Comparison of ENCODE assay signal across 8 mouse cellular contexts in the genomic region with DNA sequence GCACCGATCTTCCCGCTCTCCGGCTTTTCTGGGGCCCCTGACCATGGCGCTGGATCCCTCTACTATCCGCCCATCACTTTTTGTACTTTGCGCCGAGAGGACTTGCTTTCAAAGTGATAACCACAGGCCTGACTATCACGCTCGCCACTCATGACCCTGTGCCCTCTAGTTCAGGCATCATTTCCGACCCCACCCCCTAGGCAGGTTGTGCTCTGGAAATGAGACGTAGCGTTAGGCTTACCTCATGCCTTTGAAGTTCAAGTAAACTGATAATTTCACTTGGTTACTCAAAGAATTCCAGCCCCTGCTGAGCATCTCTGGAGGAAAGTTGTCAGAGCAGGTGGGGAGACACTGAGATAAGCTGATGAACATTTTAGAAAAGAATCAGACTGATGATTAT. TPM values are rescaled to one million over a fixed set of nuclear protein-coding genes. Genes with fewer than 3 reads are reported as not detected.
A peak's percentile ranks its signal among the peaks of the same experiment; 100 is the strongest.
DNase-seq lines count a peak whose midpoint lies in the region; ATAC-seq and TF ChIP-seq lines count a peak whose summit lies in the region.

No protein-coding gene starts in this region.

- TF ChIP-seq POLR2A in ES-Bruce4 (IDR thresholded peaks at IDR 0.05; ENCODE audit: insufficient read depth, low read length), result no peak

- no peaks in the 10 kb centered on the region for H3K27me3 ChIP-seq in ES-Bruce4 (ENCODE audit: control insufficient read depth, insufficient read depth, low read length, poor library complexity, severe bottlenecking)
- no peaks in the 10 kb centered on the region for H3K27me3 ChIP-seq in forebrain, embryonic 15.5 days
- H3K27me3 ChIP-seq in midbrain, embryonic 12.5 days, result peaks cover 7% of the 10 kb centered on the region; the same call in 1 of the 2 replicates

- ATAC-seq in forebrain, embryonic 15.5 days (replicated peaks), result no peak
- no peak for ATAC-seq in midbrain, embryonic 12.5 days (ENCODE audit: low FRiP score, low read depth)

- H3K27ac ChIP-seq in ES-Bruce4 (ENCODE audit: insufficient read depth, low read length), result no peak overlapping the region
- H3K27ac ChIP-seq in forebrain, embryonic 15.5 days (replicated peaks), result no peak overlapping the region
- no peak overlapping the region for H3K27ac ChIP-seq in midbrain, embryonic 12.5 days (replicated peaks)

- H3K4me1 ChIP-seq in ES-Bruce4 (ENCODE audit: control insufficient read depth, insufficient read depth, low read length), result no peaks in the 10 kb centered on the region
- H3K4me1 ChIP-seq in forebrain, embryonic 15.5 days, result peaks cover 28% of the 10 kb centered on the region
- H3K4me1 ChIP-seq in midbrain, embryonic 12.5 days, result peaks cover 13% of the 10 kb centered on the region

- no peaks in the 10 kb centered on the region for H3K36me3 ChIP-seq in ES-Bruce4 (ENCODE audit: control insufficient read depth, insufficient read depth, low read length, poor library complexity, severe bottlenecking)
- peaks cover 6% of the 10 kb centered on the region; the same call in 1 of the 2 replicates for H3K36me3 ChIP-seq in forebrain, embryonic 15.5 days
- H3K36me3 ChIP-seq in midbrain, embryonic 12.5 days, result peaks cover 4% of the 10 kb centered on the region

- peak overlapping the region; percentile 42 for H3K9ac ChIP-seq in ES-Bruce4 (ENCODE audit: low read depth, poor library complexity, severe bottlenecking)
- H3K9ac ChIP-seq in forebrain, embryonic 15.5 days (replicated peaks), result peak overlapping the region; percentile 61
- H3K9ac ChIP-seq in midbrain, embryonic 12.5 days (replicated peaks), result peak overlapping the region; percentile 72; the same call in 1 of the 2 replicates

- no peak for TF ChIP-seq EP300 in ES-Bruce4 (IDR thresholded peaks at IDR 0.05; ENCODE audit: insufficient read depth, low read depth, low read length)

- H3K4me3 ChIP-seq in ES-Bruce4 (ENCODE audit: low read depth, low read length), result peak overlapping the region; percentile 80
- H3K4me3 ChIP-seq in forebrain, embryonic 15.5 days, result peak overlapping the region; percentile 73
- H3K4me3 ChIP-seq in midbrain, embryonic 12.5 days, result peak overlapping the region; percentile 62

- peak overlapping the region; percentile 96 for H3K4me2 ChIP-seq in forebrain, embryonic 15.5 days (replicated peaks)
- peak overlapping the region; percentile 90 for H3K4me2 ChIP-seq in midbrain, embryonic 12.5 days (replicated peaks)

- peak; percentile 48 for DNase-seq in A20 (ENCODE audit: low read depth, low spot score)
- peak; percentile 27 for DNase-seq in kidney, postnatal 10 days
- DNase-seq in yolk sac, embryonic 10.5 days (ENCODE audit: low spot score), result peak; percentile 51
- DNase-seq in embryo, embryonic 9.5 days (ENCODE audit: extremely low spot score), result no peak
- DNase-seq in layer of hippocampus, postnatal 14 days (ENCODE audit: low spot score in 2 of 2), result no peak

- WGBS in forebrain, embryonic 15.5 days, result 5% methylated on average over 12 of the region's 12 CpGs
- WGBS in midbrain, embryonic 12.5 days, result 7% methylated on average over 12 of the region's 12 CpGs

- no peak for TF ChIP-seq CTCF in ES-Bruce4 (IDR thresholded peaks at IDR 0.05; ENCODE audit: low read depth, low read length)

- no peaks in the 10 kb centered on the region for H3K9me3 ChIP-seq in ES-Bruce4 (replicated peaks; ENCODE audit: control insufficient read depth, insufficient read depth, low read length, poor library complexity, severe bottlenecking)
- H3K9me3 ChIP-seq in forebrain, embryonic 15.5 days, result no peaks in the 10 kb centered on the region
- H3K9me3 ChIP-seq in midbrain, embryonic 12.5 days, result no peaks in the 10 kb centered on the region

RNA-seq across cellular contexts. Expression of gene Shpk, which starts 0.6 kb away (rescaled TPM):
- polyA plus RNA-seq in ES-Bruce4 (2011; ENCODE audit: insufficient read depth, insufficient read length, low read depth, missing spikeins), result 0.93 and 0.94 TPM in 2 replicates
- 1.2 and 1.6 TPM in 2 replicates for polyA plus RNA-seq in forebrain, embryonic 15.5 days (2015; fragmentation: Nextera tagmentation; extraction: Ambion mirVana)
- 1.4 and 1.5 TPM in 2 replicates for polyA plus RNA-seq in midbrain, embryonic 12.5 days (2016; fragmentation: Nextera tagmentation; extraction: Ambion mirVana)
- 1 to 10 TPM; 3.0 to 3.2 TPM for total RNA-seq in layer of hippocampus, postnatal 14 days (2021)

RNA-seq across cellular contexts. Expression of gene Ctns, which starts 1.0 kb away (rescaled TPM):
- 15.3 and 15.4 TPM in 2 replicates for polyA plus RNA-seq in ES-Bruce4 (2011; ENCODE audit: insufficient read depth, insufficient read length, low read depth, missing spikeins)
- 17.4 and 21.5 TPM in 2 replicates for polyA plus RNA-seq in forebrain, embryonic 15.5 days (2015; fragmentation: Nextera tagmentation; extraction: Ambion mirVana)
- polyA plus RNA-seq in midbrain, embryonic 12.5 days (2016; fragmentation: Nextera tagmentation; extraction: Ambion mirVana), result 20.6 and 23.1 TPM in 2 replicates
- total RNA-seq in layer of hippocampus, postnatal 14 days (2021), result 10 to 100 TPM; 18.6 to 20.5 TPM

RNA-seq across cellular contexts. Expression of gene Tax1bp3, which starts 23.0 kb away (rescaled TPM):
- 36.2 and 37.1 TPM in 2 replicates for polyA plus RNA-seq in ES-Bruce4 (2011; ENCODE audit: insufficient read depth, insufficient read length, low read depth, missing spikeins)
- 172 and 173 TPM in 2 replicates for polyA plus RNA-seq in forebrain, embryonic 15.5 days (2015; fragmentation: Nextera tagmentation; extraction: Ambion mirVana)
- 172 and 182 TPM in 2 replicates for polyA plus RNA-seq in midbrain, embryonic 12.5 days (2016; fragmentation: Nextera tagmentation; extraction: Ambion mirVana)
- 10 to 100 TPM; 22.1 to 22.9 TPM for total RNA-seq in layer of hippocampus, postnatal 14 days (2021)

RNA-seq across cellular contexts. Expression of gene Emc6, which starts 23.0 kb away (rescaled TPM):
- 51.9 TPM in 2 replicates for polyA plus RNA-seq in ES-Bruce4 (2011; ENCODE audit: insufficient read depth, insufficient read length, low read depth, missing spikeins)
- polyA plus RNA-seq in forebrain, embryonic 15.5 days (2015; fragmentation: Nextera tagmentation; extraction: Ambion mirVana), result 131 and 132 TPM in 2 replicates
- polyA plus RNA-seq in midbrain, embryonic 12.5 days (2016; fragmentation: Nextera tagmentation; extraction: Ambion mirVana), result 119 and 123 TPM in 2 replicates
- 10 to 100 TPM; 60.6 to 61.9 TPM for total RNA-seq in layer of hippocampus, postnatal 14 days (2021)

RNA-seq across cellular contexts. Expression of gene Trpv1, which starts 34.2 kb away (rescaled TPM):
- not detected in 2 replicates for polyA plus RNA-seq in ES-Bruce4 (2011; ENCODE audit: insufficient read depth, insufficient read length, low read depth, missing spikeins)
- polyA plus RNA-seq in forebrain, embryonic 15.5 days (2015; fragmentation: Nextera tagmentation; extraction: Ambion mirVana), result 0.14 TPM in 1 of 2 replicates, not detected in the other
- polyA plus RNA-seq in midbrain, embryonic 12.5 days (2016; fragmentation: Nextera tagmentation; extraction: Ambion mirVana), result not detected in 2 replicates
- total RNA-seq in layer of hippocampus, postnatal 14 days (2021), result not detected

Comparison
In these comparisons a context has a peak if more than half of its experiments do, and no peak if none do; other contexts are left out.
1. DNase-seq: peak in A20 (single experiment), kidney, postnatal 10 days (single experiment) and yolk sac, embryonic 10.5 days (single experiment); none in embryo, embryonic 9.5 days (single experiment) and layer of hippocampus, postnatal 14 days (0 of 2).
2. Peak in every context shown above with its lines, with median percentiles within 50 percentile points of each other: H3K4me3 ChIP-seq and H3K9ac ChIP-seq.